Mouse (Mus musculus): ENCODE data around the gene Gatad2b.

The Gatad2b gene

DNA sequence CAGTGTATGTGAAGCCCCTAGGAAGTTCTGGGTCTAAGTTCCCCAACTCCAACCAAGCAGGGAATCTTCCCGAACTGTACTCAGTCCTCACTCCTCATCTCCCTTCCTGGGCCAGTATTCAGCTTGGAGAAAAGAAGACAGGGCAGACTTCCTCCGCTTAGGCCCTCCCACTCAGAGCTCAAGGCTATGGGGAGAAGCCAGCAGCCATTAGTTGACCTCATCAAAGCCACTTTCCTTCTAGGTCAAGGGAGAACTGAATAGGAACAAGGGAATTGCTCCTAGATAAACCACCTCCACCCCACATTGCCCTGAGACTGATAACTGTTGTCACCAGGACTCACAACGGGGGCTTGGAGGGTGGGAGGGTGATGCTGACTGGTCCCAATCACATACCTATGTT, 111.1 kb downstream of the Gatad2b start:
- peaks cover 100% of the 10 kb centered on the region for H3K36me3 ChIP-seq (ENCODE audit: insufficient read depth, low read length)
- no peak overlapping the region for H3K4me3 ChIP-seq (replicated peaks; ENCODE audit: low read length)
- no peaks in the 10 kb centered on the region for H3K9me3 ChIP-seq (ENCODE audit: low read length)
- no peaks in the 10 kb centered on the region; the same call in 1 of the 2 replicates for H3K4me1 ChIP-seq (replicated peaks; ENCODE audit: low read depth, low read length)
- no peaks in the 10 kb centered on the region for H3K27me3 ChIP-seq (ENCODE audit: insufficient read depth, low read length)
- no peak for TF ChIP-seq POU5F1 (IDR thresholded peaks at IDR 0.05; ENCODE audit: borderline replicate concordance, low read length)
- TF ChIP-seq NANOG (IDR thresholded peaks at IDR 0.05; ENCODE audit: borderline replicate concordance, low read length): no peak
- TF ChIP-seq CTCF (conservative IDR thresholded peaks at IDR 0.05; ENCODE audit: low read length): no peak

- Histone ChIP-seq H3K4me1 (replicated peaks; ENCODE audit: low read depth, low read length) (no peaks in the 10 kb centered on the region; the same call in 1 of the 2 replicates), H3K9me3 (ENCODE audit: low read length) (no peaks in the 10 kb centered on the region), H3K27me3 (ENCODE audit: insufficient read depth, low read length) (no peaks in the 10 kb centered on the region), H3K4me3 (replicated peaks; ENCODE audit: low read length) (no peak overlapping the region), H3K36me3 (ENCODE audit: insufficient read depth, low read length) (peaks cover 100% of the 10 kb centered on the region)
- TF ChIP-seq CTCF (conservative IDR thresholded peaks at IDR 0.05; ENCODE audit: low read length): no peak
- TF ChIP-seq POU5F1 (IDR thresholded peaks at IDR 0.05; ENCODE audit: borderline replicate concordance, low read length): no peak
- TF ChIP-seq NANOG (IDR thresholded peaks at IDR 0.05; ENCODE audit: borderline replicate concordance, low read length): no peak
Measured at GRCm38 (mm10) chr3:90404609-90405008, 111.6 kb downstream of the Gatad2b start.

DNA sequence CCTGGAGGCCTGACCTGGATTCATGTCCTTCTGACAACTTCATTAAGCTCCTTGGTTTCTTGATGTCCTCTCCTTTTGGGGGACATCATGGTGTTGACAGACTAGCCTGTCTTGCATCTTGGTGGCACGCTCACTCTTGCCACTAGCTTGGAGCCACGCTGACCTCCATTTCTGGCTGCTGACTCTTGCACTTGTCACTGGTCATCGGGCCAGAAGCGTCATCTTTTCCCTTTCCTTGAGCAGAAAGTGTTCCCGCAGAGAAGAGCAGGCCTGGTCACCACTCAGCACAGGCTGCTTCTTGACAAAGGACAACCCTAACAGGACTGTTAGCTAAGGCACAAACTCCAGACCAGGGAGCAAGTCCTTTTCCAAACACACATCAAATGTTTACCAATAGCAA, 113.4 kb downstream of the Gatad2b start:
- peaks cover 100% of the 10 kb centered on the region for H3K36me3 ChIP-seq (ENCODE audit: insufficient read depth, low read length)
- no peak overlapping the region for H3K4me3 ChIP-seq (replicated peaks; ENCODE audit: low read length)
- no peaks in the 10 kb centered on the region for H3K9me3 ChIP-seq (ENCODE audit: low read length)
- H3K27me3 ChIP-seq (ENCODE audit: insufficient read depth, low read length): no peaks in the 10 kb centered on the region
- no peaks in the 10 kb centered on the region for H3K4me1 ChIP-seq (replicated peaks; ENCODE audit: low read depth, low read length)
- TF ChIP-seq NANOG (IDR thresholded peaks at IDR 0.05; ENCODE audit: borderline replicate concordance, low read length): no peak
- TF ChIP-seq POU5F1 (IDR thresholded peaks at IDR 0.05; ENCODE audit: borderline replicate concordance, low read length): no peak
- TF ChIP-seq CTCF (conservative IDR thresholded peaks at IDR 0.05; ENCODE audit: low read length): no peak

- Histone ChIP-seq H3K9me3 (ENCODE audit: low read length) (no peaks in the 10 kb centered on the region), H3K27me3 (ENCODE audit: insufficient read depth, low read length) (no peaks in the 10 kb centered on the region), H3K4me1 (replicated peaks; ENCODE audit: low read depth, low read length) (peaks cover 9% of the 10 kb centered on the region), H3K36me3 (ENCODE audit: insufficient read depth, low read length) (peaks cover 100% of the 10 kb centered on the region), H3K4me3 (replicated peaks; ENCODE audit: low read length) (no peak overlapping the region)
- TF ChIP-seq CTCF (conservative IDR thresholded peaks at IDR 0.05; ENCODE audit: low read length) (no peak), POU5F1 (IDR thresholded peaks at IDR 0.05; ENCODE audit: borderline replicate concordance, low read length) (no peak), NANOG (IDR thresholded peaks at IDR 0.05; ENCODE audit: borderline replicate concordance, low read length) (no peak)
Measured at GRCm38 (mm10) chr3:90408721-90409120, 115.7 kb downstream of the Gatad2b start.

DNA sequence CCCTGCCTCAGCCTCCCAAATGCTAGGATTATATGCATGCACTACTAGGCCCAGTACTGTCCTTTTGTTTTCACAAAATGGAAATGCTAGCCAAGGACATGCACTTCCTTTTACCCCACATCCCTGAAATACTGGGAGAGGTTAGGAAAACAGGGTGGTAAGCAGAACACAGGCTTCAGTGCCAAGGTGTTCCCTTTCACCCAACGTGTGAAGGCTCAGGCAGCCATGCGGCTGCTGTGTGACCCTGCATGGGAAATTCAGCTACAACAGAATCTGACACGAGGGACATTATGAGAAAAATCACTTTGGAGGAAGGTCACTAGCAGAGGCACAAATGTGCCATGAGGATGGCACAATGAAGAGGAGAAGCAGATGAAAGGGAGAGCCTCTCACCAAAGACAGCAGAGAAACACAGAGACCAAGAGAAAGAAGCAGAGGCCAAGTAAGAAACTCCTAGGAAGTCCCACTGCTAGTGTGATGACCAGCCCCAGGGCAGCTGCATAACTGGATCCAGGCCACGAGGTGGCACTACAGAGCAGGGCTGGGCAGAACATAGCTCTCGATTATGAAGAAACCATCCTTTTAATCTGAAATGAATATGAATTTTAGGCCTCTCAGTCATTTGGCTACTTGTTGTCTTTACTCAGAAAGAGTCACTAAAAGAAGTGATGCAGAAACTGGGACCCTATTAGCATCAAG, 119.5 kb downstream of the Gatad2b start:
- Histone ChIP-seq H3K4me1 (replicated peaks; ENCODE audit: low read depth, low read length) (peaks cover 11% of the 10 kb centered on the region), H3K4me3 (replicated peaks; ENCODE audit: low read length) (no peak overlapping the region), H3K27me3 (ENCODE audit: insufficient read depth, low read length) (no peaks in the 10 kb centered on the region), H3K36me3 (ENCODE audit: insufficient read depth, low read length) (peaks cover 98% of the 10 kb centered on the region), H3K9me3 (ENCODE audit: low read length) (no peaks in the 10 kb centered on the region)
- TF ChIP-seq POU5F1 (IDR thresholded peaks at IDR 0.05; ENCODE audit: borderline replicate concordance, low read length) (no peak), CTCF (conservative IDR thresholded peaks at IDR 0.05; ENCODE audit: low read length) (peak; percentile 93), NANOG (IDR thresholded peaks at IDR 0.05; ENCODE audit: borderline replicate concordance, low read length) (no peak)

DNA sequence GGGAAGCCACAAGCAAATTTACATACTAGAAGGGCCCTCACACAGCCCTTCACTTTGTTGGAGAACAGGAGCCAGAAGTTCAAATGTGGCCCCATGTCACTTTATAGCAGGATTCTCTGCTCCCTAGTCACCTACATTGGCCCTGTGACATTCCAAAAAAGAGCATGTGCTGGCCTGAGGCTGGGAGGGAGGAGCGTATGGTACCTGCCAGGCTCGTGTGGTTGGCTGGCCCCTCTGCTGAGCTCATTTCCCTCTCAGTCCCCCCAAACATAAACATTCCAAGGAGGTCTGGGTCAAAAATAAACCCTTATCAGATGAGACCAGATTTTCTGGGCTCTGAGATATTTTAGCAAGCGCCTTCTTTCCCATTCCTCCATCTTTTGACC, 120.0 kb downstream of the Gatad2b start:
- Histone ChIP-seq H3K4me3 (replicated peaks; ENCODE audit: low read length) (no peak overlapping the region), H3K36me3 (ENCODE audit: insufficient read depth, low read length) (peaks cover 98% of the 10 kb centered on the region), H3K9me3 (ENCODE audit: low read length) (no peaks in the 10 kb centered on the region), H3K4me1 (replicated peaks; ENCODE audit: low read depth, low read length) (peaks cover 11% of the 10 kb centered on the region), H3K27me3 (ENCODE audit: insufficient read depth, low read length) (no peaks in the 10 kb centered on the region)
- TF ChIP-seq NANOG (IDR thresholded peaks at IDR 0.05; ENCODE audit: borderline replicate concordance, low read length) (no peak), CTCF (conservative IDR thresholded peaks at IDR 0.05; ENCODE audit: low read length) (no peak), POU5F1 (IDR thresholded peaks at IDR 0.05; ENCODE audit: borderline replicate concordance, low read length) (no peak)
